Mouse (Mus musculus) embryo, embryonic 10.5 days (tissue): Measurements from ENCODE around the gene Inpp5a.

ENCODE experiments used
- DNase-seq: peaks from one replicate; pipeline ENCODE4 v3.0.0-alpha.2; 2015; ENCODE audit warnings: low spot score

Gene Inpp5a

DNA sequence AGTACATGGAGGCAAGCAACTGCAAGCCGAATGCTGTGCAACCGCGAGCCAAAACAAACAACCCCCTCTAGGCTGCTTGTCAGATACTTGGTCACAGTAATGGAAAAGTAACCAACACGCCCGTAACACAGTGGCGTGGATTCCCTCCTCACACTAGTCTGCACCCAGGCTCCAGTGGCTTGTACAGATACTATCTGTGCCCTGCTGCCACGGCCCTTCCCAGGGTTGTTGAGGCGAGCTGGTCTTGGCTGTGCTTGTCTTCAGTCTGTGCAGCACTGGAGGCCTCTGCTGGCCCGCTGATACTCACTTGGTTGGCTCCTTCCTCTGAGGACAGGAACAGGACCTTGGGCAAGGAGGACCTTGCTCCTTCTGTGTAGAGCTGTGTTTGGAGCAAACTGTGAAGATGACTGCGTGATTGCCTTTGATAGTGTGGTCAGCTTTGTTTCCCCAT, 52.9 kb downstream of the Inpp5a start:
- no peak for DNase-seq

DNA sequence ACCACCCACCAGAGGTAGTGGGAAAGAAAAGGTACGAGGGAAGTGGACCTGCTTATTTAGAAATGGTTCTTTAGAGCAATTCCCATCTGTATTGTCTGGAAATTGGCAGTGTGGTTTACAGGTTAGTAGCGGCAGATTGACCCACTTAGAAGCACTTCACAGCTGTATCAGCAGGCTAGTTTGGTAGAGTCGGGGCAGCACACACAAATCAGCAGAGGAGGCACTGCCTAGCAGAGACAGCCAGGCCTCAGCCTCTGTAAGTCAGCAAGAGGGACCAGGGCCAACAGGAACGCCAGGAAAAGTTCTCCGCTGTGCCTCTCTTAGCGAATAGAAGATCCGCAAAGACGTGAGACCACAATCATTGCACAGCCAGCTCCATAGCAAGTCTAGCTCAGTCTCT, 56.7 kb downstream of the Inpp5a start:
- no peak for DNase-seq

DNA sequence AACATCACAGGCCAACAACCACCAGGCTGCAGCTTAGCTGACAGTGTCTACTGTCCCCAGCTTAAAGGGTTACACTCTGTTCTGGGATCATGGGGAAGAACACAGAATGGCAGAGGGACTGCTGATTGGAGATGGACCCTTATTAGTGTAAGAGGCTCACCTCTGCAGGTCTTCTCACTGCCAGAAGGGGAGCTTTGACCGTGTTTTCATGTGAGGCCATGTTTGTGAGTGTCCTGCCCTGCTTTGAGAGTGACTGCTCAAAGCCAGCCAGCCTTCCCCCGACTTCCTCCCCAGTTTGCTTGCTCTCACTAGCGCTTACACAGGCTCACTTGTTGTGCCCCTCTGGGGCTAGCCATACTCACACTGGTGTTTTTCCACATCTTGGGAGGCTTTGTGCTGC, 58.5 kb downstream of the Inpp5a start:
- DNase-seq: no peak

DNA sequence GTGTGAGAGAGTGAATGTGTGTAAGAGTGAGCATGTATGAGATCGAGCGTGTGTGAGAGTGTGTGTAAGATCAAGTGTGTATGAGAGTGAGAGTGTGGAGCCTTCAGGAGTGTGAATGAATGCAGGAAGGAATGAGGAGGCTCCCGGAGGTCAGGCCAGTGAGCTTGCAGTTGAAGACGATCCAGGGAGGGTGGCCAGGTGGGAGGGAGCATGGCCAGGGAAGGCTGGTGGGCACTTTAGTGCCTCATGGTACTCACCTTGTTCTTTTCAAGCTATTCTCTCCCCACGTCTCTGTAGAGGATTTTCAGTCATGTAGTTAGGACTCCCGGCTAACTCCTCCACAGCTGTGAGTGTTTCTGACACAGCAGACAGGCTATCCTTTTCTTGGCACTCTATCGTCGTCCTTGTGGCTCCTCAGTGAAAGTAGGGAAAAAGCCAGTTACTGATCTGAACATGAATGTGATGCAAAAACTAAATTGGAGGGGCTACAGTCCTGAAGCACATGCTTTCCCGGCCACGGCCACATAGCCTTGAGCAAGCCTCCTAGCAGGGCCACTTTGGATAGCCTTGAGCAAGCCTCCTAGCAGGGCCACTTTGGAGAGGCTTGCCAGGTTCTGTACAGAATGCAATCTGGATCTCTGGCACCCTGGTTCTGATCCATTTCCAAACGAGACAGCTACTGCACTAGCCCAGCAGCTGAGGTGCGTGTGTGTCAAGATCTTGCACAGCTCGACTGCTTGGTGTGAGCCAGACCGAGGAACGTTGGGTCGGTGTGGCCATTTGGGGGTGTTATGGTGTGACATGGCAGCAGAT, 61.5 kb downstream of the Inpp5a start:
- no peak for DNase-seq

DNA sequence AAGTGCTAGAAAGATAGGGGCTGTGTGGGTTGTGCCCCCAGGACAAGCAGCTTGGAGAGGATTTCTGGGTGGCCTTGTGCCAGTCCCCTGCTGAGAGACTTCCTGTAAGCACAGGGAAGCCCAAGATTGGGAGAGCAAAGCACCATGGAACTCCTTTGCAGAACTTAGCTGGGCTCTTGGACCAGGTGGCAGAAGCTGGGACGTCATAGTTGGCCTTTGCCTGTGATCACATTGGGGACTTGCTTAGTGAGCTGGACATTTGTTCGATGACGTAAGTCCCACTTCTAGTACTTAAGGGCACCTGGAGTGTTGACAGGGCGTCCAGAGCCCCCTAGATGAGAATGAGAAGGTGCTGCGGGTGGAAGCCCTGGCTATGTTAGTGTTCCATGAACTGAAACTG, 62.8 kb downstream of the Inpp5a start:
- no peak for DNase-seq

DNA sequence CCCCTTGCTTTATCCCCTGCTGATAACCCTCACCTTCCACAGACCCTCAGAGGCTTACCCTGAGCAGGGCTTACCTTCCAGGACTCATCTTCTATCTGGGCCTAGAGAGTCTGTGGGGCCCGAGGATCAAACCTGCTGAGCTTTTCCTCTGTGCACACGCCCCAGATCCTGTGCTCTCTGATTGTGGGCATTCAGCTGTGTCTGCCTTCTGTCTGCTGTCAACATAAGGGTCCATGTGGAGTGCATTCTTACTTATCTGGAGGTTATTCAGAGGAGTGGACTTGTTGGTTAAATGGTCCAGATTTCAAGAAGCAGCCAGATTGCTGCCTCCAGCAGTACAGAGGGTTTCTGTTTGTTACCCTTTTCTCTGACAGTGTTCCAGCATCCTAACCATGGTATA, 63.3 kb downstream of the Inpp5a start:
- DNase-seq: no peak

DNA sequence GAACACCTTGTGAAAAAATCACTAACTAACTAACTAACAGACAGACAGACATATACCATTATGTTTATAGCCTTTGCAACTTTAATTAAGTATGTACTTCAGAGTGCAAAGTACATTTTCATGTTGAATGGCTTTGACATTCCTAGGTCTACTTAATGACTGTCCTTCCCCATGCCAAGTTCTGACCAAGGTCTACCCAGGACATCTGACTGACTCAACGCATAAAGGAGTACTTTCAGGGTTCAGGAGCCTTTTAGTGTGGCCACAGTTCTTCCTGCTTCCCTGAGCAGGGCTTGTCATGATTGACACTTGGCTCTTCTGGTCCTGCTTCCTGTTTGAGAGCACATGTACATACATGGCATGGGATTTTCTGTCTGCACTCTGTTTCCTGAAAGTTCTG, 64.3 kb downstream of the Inpp5a start:
- DNase-seq: no peak

DNA sequence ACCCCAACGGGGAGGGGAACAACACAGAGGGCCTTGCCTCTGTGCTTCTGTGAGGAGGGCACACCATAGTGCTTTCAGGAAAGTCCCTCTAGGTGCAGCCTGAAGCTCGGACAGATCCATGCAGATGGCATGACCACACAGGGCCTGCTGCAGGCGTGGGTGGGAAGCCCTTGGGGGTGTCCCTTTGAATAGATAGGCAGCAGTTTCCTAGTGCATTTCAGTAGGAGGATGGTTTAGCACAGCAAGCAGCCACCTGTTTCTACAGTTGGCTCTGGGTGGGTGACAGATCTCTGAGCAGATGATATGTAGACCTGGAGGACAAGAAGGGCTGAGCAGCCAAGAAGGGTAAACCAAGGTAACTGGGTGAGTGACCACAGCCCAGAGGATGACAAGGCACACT, 65.4 kb downstream of the Inpp5a start:
- DNase-seq: no peak

DNA sequence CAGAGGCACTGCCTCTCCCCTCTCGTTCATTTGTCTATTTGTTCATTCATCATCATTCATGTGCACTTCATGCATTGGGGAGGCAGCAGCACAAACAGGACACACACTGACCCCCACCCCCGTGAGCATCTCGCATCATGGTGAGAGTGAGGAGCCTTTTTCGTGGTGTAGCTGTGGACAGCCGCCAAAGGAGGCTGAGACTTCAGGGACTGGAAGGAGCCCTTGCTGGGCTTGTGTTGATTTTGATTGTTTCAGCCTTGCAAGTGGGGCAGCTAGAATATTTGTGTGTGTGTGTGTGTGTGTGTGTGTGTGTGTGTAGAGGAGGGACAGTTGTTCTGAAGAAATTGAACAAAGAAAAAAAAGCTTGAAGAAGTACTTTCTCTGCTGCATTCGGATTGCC, 67.8 kb downstream of the Inpp5a start:
- no peak for DNase-seq

DNA sequence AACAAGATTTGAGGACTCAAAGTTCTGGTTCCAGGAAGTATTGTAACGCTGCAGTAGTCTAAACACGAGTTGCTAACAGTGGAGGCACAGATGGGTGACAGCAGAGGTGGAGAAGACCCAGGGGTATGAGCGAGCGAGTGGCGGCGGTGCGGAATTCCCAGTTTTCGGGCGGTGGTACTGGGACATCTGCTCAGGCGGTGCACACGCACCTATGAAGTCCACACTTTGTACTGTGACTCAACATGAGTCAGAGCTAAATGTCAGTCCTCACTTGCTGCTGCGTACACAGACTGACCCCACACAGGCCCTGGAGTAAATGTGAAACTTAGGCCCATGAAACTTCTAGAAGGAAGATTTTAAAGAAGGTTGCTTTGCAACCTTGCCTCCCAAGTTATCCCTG, 72.4 kb downstream of the Inpp5a start:
- no peak for DNase-seq

DNA sequence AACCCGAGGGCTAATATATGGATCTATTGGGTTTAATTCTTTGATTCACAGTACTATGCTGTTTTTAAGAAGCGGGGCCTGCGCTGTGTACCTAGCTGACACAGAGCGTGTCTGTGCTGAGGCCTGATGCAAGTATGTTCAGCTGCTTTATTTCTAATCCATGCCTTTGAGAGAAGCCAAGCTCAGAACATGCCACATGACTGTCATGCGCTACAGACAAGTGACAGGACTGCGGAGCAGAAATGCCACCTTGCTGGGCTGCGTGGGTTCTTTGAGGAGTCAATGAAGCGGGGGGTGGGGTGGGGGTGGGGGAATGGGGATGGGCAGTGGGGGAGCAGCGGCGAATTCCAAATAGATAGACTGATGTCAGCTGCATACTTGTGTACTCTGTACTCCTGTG, 73.2 kb downstream of the Inpp5a start:
- DNase-seq: no peak

DNA sequence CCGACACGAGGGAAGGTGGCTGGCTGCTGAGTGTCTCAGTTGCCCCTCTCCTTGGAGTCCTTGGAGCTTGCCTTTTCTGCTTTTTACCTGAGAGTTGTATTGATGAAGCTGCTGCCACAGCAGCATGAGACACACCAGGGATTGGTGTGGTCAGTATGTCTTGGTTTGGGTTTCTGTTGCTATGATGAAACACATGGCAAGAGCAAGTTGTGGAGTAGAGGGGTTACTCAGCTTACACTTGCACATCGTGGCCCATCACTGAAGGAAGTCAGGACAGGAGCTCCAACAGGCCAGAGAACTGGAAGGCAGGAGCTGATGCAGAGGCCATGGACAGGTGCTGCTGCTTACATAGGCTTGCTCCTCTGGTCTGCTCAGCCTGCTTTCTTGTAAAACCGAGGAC, 76.6 kb downstream of the Inpp5a start:
- no peak for DNase-seq

DNA sequence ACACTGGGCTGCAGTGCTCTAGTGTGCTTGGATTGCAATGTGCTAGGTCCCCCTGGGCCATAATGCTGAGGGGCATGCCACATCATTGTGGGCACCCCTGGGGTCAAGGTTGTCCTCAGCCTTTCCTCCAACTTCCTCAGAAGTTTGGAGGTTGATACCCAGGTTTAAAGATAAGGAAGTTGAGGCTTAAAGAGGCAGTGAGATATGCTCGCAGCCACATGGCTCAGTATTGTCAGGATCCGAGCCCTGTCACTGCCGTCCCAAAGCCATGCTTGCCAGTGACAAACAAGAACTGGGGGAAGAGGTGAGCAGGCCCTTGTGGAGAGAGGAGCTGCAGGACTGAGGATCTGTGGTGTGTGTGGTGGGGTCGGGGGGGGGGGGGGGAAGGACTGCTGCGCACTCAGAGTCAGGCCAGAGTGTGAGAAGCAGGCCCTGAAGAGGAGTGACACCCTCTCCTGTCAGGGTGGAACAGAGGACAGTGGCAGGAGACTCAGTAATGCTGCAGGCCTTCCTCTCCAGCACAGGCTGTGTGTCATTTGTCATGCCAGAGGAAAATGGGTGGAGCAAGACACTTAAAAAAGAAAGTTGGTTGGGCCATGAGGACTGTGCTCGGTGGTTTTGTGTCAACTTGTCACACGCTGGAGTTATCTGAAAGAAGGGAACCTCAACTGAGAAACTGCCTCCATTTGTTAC, 77.7 kb downstream of the Inpp5a start:
- DNase-seq: peak; percentile 26

DNA sequence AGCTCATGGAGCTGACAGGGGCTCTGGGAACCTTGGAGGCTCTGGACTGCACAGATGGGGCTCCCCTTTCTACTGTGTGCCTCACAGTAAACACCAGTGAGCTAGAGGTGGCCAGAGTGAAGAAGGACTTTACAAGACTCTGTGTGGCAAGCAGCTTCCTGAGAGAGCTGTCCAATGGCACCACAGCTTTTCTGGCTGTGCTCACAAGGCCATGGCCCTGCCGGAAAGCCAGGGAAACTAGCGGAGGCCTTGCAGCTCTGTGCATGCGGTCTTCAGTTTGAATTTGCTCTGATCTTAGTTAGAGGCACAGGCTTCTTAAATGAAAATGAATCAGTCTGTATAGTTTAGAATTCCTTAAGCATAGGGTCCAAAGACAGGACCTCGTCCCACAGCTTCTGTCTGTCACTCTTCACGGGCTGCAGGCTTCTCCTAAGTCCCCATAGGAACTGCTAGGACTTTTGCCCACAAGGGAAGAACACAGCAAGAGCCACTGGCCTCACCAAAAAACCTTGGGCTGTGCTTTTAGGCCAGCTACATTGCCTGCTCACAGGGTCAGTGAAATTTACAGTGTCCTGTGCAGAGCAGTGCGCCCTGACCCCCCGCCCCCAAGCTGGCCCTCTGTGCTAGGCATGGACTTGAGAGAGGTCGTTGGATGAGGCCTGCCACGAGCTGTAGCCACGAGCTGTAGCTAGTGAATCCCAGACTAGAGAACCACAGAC, 78.4 kb downstream of the Inpp5a start:
- peak; percentile 27 for DNase-seq

DNA sequence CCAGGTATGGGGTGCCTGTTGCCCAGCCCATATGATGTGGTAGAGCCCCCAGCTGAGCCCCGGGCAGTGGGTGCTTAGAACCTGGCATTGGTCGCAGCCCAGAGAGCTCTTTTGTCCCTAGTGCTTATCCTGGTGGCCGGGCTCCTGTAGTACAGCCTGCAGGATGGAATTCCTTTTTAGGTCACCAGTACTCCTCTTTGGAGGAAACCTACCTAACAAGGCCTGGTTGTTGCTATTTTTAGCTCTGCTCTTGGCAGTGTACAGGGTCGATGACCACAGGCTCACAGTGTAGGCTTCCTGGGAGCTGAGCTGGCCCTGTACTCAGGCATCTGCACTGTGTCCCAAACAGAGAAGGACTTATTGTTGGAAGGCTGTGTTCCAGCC, 79.0 kb downstream of the Inpp5a start:
- no peak for DNase-seq

DNA sequence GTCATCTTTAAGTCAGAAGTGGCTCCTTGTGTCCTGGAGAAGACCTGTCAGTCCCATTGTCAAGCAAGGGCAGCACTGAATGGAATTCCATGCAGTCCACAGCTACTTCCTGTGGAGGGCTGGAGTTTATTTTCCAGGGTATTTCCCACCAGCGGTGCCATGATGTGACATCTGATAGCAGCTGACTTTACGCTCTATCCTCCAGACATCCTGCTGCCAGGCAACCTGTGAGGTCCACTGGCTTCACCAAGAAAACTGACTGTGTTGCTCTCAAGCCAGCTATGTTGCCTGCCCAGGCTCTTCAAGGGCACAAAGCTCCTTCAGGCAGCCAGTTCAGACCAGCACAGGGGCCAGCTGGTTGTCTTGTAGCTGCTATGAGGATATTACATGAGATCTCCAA, 79.5 kb downstream of the Inpp5a start:
- peak; percentile 50 for DNase-seq

DNA sequence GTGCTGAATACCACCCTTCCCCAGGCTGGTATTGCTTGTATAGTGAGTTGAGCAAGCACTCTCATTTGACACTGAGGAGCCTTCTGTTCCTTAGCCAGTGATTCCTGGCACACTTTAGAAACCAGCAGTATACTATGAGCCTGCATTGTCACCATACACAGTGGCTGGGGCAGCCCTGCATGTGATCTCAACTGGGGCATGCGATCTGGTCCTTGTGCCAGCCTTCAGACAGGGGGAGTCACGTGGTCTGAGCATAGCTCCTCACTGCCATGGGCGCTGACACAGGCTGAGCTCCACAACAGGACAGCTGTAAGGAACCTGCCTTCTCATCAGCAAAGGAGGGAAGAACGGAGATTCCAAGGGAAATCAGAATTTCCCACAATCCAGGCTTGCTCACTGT, 80.5 kb downstream of the Inpp5a start:
- DNase-seq: no peak

DNA sequence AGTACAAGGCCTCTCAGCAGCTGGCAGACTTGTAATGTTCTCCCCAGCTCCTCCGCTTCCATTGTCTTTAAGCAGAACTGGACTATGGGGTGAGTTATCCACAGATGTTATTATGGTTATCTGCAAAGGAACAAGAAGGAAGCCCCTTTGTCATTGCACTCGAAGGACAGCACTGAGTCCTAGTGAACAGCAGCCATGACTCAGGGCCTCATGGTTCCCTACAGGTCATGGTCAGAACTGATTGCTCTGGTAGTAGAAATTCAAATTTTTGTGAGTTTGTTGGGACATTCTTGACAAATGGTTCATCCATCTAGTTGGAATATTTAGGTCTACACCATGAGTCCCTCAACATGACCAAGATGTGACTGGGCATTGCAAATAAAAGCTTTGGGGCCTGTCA, 81.6 kb downstream of the Inpp5a start:
- no peak for DNase-seq

DNA sequence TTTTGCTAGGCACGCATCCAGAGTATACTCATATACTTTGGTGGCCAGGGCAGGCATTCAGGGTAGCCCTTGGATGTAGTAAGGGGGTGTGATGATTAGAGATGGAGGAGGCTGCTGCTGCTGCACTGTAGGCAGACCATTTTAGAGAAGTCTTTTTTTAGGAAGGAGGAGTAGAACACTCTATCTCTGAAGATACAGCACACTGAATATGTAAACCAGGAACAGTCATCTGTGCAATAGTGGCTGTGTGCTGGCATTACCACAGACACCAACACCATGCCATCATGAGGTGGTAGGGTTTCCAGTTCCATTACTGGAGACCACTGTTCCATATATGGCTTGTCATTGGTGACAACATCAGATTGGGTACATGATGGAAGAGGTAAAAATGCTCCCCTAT, 83.1 kb downstream of the Inpp5a start:
- no peak for DNase-seq

DNA sequence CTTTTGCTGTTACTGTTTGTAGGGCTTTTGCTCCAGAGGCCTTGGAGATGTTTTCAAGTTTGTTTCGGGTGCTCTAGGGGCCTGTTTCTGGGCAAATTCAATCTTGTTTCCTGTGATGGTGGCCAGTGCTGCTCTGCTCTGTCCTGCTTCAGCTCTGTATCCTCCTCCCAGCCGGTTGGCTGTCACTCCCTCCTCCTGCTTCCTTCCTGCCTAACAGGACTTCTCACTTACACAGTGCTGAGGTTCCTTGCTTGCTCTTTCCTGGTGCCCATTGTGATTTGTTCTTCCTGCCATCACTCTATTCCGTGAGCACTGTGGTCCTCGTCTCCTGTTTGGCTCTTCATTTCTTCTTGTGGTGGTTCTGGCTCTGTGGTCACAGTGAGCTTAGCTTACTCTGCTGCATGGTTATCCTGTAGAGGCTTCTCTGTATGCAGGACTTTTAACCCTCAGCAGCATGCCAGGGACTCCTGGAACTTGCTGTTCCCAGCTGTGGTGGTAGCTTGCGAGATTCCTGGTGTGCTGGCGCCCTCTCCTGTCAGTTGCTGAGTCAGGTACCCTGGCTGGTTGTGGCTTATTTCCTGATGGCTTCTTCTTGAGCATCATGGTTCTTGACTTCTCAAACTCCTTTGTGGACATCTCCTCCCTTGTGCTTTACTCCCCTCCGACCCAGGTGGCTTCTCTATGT, 84.1 kb downstream of the Inpp5a start:
- DNase-seq: peak; percentile 88

DNA sequence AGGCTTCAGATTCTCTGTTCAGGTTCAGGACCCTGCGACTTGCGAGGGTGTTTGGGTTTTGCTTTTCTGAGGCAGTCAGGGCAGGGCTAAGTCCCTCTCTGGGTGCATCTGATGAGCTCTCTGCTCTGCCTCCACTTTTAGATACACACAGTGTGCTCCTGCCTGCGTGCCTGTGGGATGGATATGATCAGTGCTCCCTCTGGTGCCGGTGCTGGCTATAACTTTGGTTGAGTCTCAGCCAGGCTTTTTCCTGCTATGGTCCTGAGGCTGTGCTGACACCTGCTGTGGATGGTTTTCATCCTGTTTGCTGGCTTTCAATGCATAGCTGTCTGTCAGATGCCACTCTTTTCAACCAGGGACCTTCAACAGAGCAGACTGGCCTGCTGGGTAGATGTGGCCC, 87.0 kb downstream of the Inpp5a start:
- DNase-seq: peak; percentile 21

DNA sequence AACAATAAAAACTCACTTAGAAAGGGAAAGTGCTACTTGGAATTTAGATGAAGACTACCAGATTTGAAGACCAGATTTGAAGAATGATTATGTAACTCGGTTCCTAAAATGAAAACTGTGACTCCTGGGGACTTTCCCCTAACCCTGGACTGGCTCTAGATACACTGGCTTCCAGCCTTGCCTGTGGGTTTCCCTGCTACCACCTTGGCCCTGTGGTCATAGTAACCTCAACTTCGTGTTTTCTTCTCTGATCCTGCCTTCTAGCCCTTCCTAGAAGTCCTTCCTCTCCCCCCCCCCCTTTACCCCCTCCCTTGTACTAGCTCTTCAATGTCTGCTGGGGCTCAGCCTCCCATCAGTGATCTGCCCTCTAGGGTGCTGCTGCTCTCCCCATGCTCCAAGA, 87.8 kb downstream of the Inpp5a start:
- DNase-seq: no peak

DNA sequence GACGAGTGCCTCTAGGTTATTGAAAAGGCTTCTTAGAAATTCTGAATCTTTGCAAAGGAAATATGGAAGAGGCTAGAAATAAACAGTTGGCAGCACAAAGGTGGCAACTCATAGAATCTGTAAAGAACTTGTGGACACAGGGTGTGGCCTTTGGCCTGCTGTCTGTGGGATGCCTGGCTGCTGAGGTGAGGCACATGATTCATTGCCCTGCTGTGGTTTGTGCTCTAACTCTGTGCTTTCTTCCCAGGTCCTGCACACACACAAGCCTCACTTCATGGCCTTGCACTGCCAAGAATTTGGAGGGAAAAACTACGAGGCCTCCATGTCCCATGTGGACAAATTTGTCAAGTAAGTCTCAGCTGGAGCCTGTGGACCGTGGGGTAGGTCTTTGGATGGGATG, 88.8 kb downstream of the Inpp5a start:
- no peak for DNase-seq
